Mouse (Mus musculus) megakaryocyte, embryonic 14.5 days (primary cell): Measurements from ENCODE around the gene Htr2a.

Experiments used
- FLI1 ChIP-seq: IDR thresholded peaks from 2 replicates; pipeline ENCODE4 v1.6.1; 2012; ENCODE audit warnings: low read length, inconsistent platforms, mixed read lengths
- GATA1 ChIP-seq: IDR thresholded peaks from 3 replicates; pipeline ENCODE4 v1.6.1; 2012; ENCODE audit warnings: mixed read lengths, low read length, inconsistent platforms, borderline replicate concordance

DNA sequence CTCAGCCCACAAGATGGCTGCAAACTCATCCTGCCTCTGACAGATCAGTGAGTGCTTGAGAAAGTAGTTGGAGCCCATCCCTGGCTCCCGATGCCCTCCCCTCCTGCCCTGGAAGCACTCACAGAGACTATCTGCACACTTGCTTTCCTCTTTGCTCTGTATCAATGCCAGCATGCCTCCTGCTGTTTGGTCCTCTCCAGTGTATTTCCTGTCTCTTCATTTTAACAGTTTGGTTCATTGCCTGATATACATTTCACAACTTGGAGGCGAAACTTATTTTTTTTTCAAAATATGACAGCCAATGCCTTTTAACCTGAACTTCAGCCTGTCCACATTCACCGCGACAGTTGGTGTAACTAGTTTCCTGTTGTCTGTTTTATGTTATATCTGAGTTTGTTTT, 11.0 kb downstream of the Htr2a start:
- TF ChIP-seq GATA1: no peak
- no peak for TF ChIP-seq FLI1
